Mouse (Mus musculus): Measurements from ENCODE around the gene Nsun2.
"Not testable (repeated sequence)": the region's sequence is repeated elsewhere in the genome, so short reads cannot be mapped to it uniquely, and the experiment has no call there.

Nsun2 gene

GRCm38 (mm10) chr13:69592226-69592625, 58.7 kb downstream of the Nsun2 start:
- no peak for DNase-seq (ENCODE audit: low spot score)

GRCm38 (mm10) chr13:69593453-69593852, 59.9 kb downstream of the Nsun2 start:
- DNase-seq (ENCODE audit: low spot score), result no peak

GRCm38 (mm10) chr13:69594577-69595256, 61.2 kb downstream of the Nsun2 start:
- no peak for DNase-seq (ENCODE audit: low spot score)

- no peak for DNase-seq (ENCODE audit: low spot score)
Measured at GRCm38 (mm10) chr13:69595911-69596310, 62.4 kb downstream of the Nsun2 start.

- DNase-seq (ENCODE audit: low spot score), result no peak
Measured at GRCm38 (mm10) chr13:69596515-69596914, 63.0 kb downstream of the Nsun2 start.

GRCm38 (mm10) chr13:69598867-69599266, 65.3 kb downstream of the Nsun2 start:
- no peak for DNase-seq (ENCODE audit: low spot score)

GRCm38 (mm10) chr13:69600863-69601262, 67.3 kb downstream of the Nsun2 start:
- DNase-seq (ENCODE audit: low spot score), result not testable (repeated sequence)

- no peak for DNase-seq (ENCODE audit: low spot score)
Measured at GRCm38 (mm10) chr13:69601321-69601720, 67.8 kb downstream of the Nsun2 start.

GRCm38 (mm10) chr13:69604670-69605069, 71.1 kb downstream of the Nsun2 start:
- no peak for DNase-seq (ENCODE audit: low spot score)

- no peak for DNase-seq (ENCODE audit: low spot score)
Measured at GRCm38 (mm10) chr13:69608734-69609133, 75.2 kb downstream of the Nsun2 start.

GRCm38 (mm10) chr13:69610751-69611397, 77.3 kb downstream of the Nsun2 start:
- peak; percentile 61 for DNase-seq (ENCODE audit: low spot score)

GRCm38 (mm10) chr13:69611398-69612174, 78.0 kb downstream of the Nsun2 start, which contains the start of gene Srd5a1:
Gene Srd5a1, minus strand, starts transcription at chr13:69611442.
- DNase-seq (ENCODE audit: low spot score), result peak; percentile 100

GRCm38 (mm10) chr13:69612175-69612544, 78.6 kb downstream of the Nsun2 start:
- no peak for DNase-seq (ENCODE audit: low spot score)

- DNase-seq (ENCODE audit: low spot score), result no peak
Measured at GRCm38 (mm10) chr13:69616716-69617115, 83.2 kb downstream of the Nsun2 start.

GRCm38 (mm10) chr13:69623843-69624242, 90.3 kb downstream of the Nsun2 start:
- no peak for DNase-seq (ENCODE audit: low spot score)

- DNase-seq (ENCODE audit: low spot score), result no peak
Measured at GRCm38 (mm10) chr13:69624510-69624909, 91.0 kb downstream of the Nsun2 start.

GRCm38 (mm10) chr13:69627941-69628340, 94.4 kb downstream of the Nsun2 start:
- no peak for DNase-seq (ENCODE audit: low spot score)

- no peak for DNase-seq (ENCODE audit: low spot score)
Measured at GRCm38 (mm10) chr13:69630576-69630975, 97.0 kb downstream of the Nsun2 start.

GRCm38 (mm10) chr13:69631111-69631510, 97.6 kb downstream of the Nsun2 start:
- no peak for DNase-seq (ENCODE audit: low spot score)

- no peak for DNase-seq (ENCODE audit: low spot score)
Measured at GRCm38 (mm10) chr13:69631659-69632058, 98.1 kb downstream of the Nsun2 start.

- no peak for DNase-seq (ENCODE audit: low spot score)
Measured at GRCm38 (mm10) chr13:69633551-69633950, 100.0 kb downstream of the Nsun2 start.

GRCm38 (mm10) chr13:69633988-69634387, 100.4 kb downstream of the Nsun2 start:
- DNase-seq (ENCODE audit: low spot score), result no peak

GRCm38 (mm10) chr13:69635836-69636235, 102.3 kb downstream of the Nsun2 start:
- DNase-seq (ENCODE audit: low spot score), result not testable (repeated sequence)

Data from MN1 (cell line).